Mouse (Mus musculus) forebrain, embryonic 15.5 days (tissue): ENCODE data around the gene Mucl3. TPM values are rescaled to one million over a fixed set of nuclear protein-coding genes. Genes with fewer than 3 reads are reported as not detected.
A peak's percentile ranks its signal among the peaks of the same experiment; 100 is the strongest.

ENCODE experiments used
- ATAC-seq: fragments of 200-750 bp; cut with Nextera tagmentation; replicated peaks from 2 replicates; pipeline ENCODE4 v1.8.0; 2017; ENCODE audit warnings: mild to moderate bottlenecking, moderate TSS enrichment, moderate library complexity
- H3K27ac ChIP-seq: fragments of 300-500 bp; sonication (generic); replicated peaks from 2 replicates; pipeline ENCODE4 v1.5.1; 2015; ENCODE audit warnings: mild to moderate bottlenecking, inconsistent platforms
- H3K27me3 ChIP-seq: fragments of 300-500 bp; sonication (generic); 2 replicates; pipeline ENCODE4 v1.6.1; 2015; ENCODE audit warnings: inconsistent platforms
- H3K36me3 ChIP-seq: fragments of 300-500 bp; sonication (generic); 2 replicates; pipeline ENCODE4 v1.6.1; 2015; ENCODE audit warnings: mild to moderate bottlenecking, inconsistent platforms
- H3K4me1 ChIP-seq: fragments of 300-500 bp; sonication (generic); 2 replicates; pipeline ENCODE4 v1.6.1; 2015; ENCODE audit warnings: inconsistent platforms
- H3K4me2 ChIP-seq: fragments of 300-500 bp; sonication (generic); replicated peaks from 2 replicates; pipeline ENCODE4 v1.6.1; 2015; ENCODE audit warnings: mild to moderate bottlenecking, inconsistent platforms
- H3K4me3 ChIP-seq: fragments of 300-500 bp; sonication (generic); 2 replicates; pipeline ENCODE4 v1.5.1; 2015; ENCODE audit warnings: mild to moderate bottlenecking, inconsistent platforms
- H3K9ac ChIP-seq: fragments of 300-500 bp; sonication (generic); replicated peaks from 2 replicates; pipeline ENCODE4 v1.6.1; 2015; ENCODE audit warnings: mild to moderate bottlenecking, inconsistent platforms
- H3K9me3 ChIP-seq: fragments of 300-500 bp; sonication (generic); 2 replicates; pipeline ENCODE4 v1.6.1; 2016; ENCODE audit warnings: inconsistent platforms
- WGBS: fragments of 180-500 bp; shearing (Covaris S2); methylation state at CpG from one replicate; pipeline ENCODE4 v1.1.7; 2015; ENCODE audit warnings: mixed read lengths; 5-methylcytosine and 5-hydroxymethylcytosine counted together
- polyA plus RNA-seq: library from polyadenylated mRNA; unstranded; fragments of >200 nt; fragmentation: Nextera tagmentation; extraction: Ambion mirVana; gene quantifications from 2 replicates; pipeline ENCODE4 v1.2.1, GENCODE M21; 2015

Gene Mucl3
- polyA plus RNA-seq, 1 experiment from 2014 or later = not detected

DNA sequence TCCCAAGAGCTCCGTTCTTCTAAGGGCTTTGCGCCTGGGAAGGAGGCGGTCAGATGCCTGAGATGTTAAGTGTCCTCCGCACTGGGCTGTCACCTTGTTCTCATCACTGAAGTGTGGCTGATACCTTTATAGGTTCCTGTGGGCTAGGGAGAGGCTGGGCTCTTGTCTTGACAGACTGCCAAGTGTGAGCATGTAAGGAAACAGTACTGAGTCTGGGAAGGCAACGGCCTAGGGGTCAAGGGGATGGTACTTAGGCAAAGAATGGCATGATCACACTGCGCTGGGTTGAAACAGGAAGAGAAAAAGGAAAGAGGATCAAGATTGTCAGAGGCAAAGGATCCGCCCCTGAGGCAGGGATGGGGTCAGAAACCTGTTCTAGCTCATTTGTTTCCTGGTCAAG is 17.0 kb downstream of the Mucl3 start, which contains the start of gene Gm9573:
TSS of gene Gm9573 (minus strand) at position 101 of the 400 bp plus-strand sequence.
- Histone ChIP-seq H3K4me1 (no peaks in the 10 kb centered on the region), H3K36me3 (no peaks in the 10 kb centered on the region), H3K27ac (no peak within 1 kb of the TSS), H3K4me3 (no peak within 1 kb of the TSS), H3K4me2 (no peak within 1 kb of the TSS), H3K9me3 (no peaks in the 10 kb centered on the region), H3K9ac (no peak within 1 kb of the TSS), H3K27me3 (no peaks in the 10 kb centered on the region)
- 91% methylated on average over 7 of the region's 7 CpGs for WGBS
- no peak for ATAC-seq

GRCm38 (mm10) chr17:35617127-35617526 is 26.4 kb downstream of the Mucl3 start:
- Histone ChIP-seq H3K36me3 (no peaks in the 10 kb centered on the region), H3K9ac (no peak overlapping the region), H3K27ac (no peak overlapping the region), H3K4me2 (no peak overlapping the region), H3K4me3 (no peak overlapping the region), H3K4me1 (no peaks in the 10 kb centered on the region), H3K9me3 (no peaks in the 10 kb centered on the region), H3K27me3 (no peaks in the 10 kb centered on the region)
- 86% methylated on average over 4 of the region's 4 CpGs for WGBS
- no peak for ATAC-seq

DNA sequence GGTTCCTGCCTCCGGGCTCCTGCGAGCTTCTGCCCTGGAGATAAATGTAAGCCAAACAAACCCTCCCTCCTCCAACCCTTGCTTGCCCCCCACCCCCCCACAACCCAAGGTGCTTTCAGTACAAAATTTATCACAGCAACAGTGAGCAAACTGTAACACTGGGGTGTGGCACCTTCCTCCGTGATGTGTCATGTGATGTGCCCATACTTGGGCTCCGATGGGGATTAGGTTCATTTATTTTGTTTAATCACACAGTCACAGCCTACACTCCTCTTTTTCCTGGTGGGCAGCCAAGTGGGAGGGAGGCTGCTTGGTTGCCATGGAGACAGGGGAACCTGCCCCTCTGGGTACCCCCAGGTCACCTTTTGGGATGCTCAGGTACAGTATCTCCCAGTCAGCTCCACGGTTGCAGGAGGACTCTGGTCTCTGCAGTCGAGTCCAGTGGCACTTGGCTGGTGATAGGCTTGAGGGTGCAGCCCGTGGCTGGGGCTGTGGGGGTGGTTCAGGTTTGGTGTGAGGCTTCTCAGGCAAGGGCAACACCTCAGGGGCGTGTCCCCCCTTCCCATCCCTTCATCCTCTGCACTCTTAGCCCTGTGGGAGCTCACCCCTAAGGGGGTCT is 41.6 kb downstream of the Mucl3 start:
- no peaks in the 10 kb centered on the region for H3K4me1 ChIP-seq

DNA sequence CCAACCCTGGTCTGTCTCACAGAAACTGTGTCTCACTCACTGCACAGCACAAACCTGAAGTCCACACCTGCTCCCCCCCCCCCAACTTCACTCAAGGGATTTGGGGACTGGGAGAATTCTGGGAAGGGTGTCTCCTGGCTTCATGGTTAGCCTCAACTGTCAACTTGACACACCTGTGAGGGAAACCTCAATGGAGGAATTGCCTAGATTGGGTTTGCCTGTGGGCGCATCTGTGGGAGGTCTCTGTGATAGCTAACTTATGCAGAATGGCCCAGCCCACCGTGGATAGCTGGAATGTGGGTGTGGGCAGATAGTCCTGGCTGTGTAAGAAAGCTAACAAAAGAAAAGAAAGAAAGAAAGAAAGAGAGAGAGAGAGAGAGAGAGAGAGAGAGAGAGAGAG is 42.2 kb downstream of the Mucl3 start, which contains the start of gene Sfta2:
TSS of gene Sfta2 (plus strand) at position 301 of the 400 bp plus-strand sequence.
- Histone ChIP-seq H3K4me3 (no peak within 1 kb of the TSS), H3K9ac (no peak within 1 kb of the TSS), H3K27me3 (no peaks in the 10 kb centered on the region), H3K4me1 (no peaks in the 10 kb centered on the region), H3K27ac (no peak within 1 kb of the TSS), H3K36me3 (no peaks in the 10 kb centered on the region), H3K4me2 (no peak within 1 kb of the TSS), H3K9me3 (no peaks in the 10 kb centered on the region)
- ATAC-seq = no peak
- WGBS = 59% methylated on average over 2 of the region's 2 CpGs

More for the DNA sequence above, 41.6 kb downstream of the Mucl3 start:
- no peak overlapping the region for H3K4me3 ChIP-seq
- H3K27ac ChIP-seq = no peak overlapping the region
- H3K36me3 ChIP-seq = no peaks in the 10 kb centered on the region
- H3K9ac ChIP-seq = no peak overlapping the region
- no peaks in the 10 kb centered on the region for H3K9me3 ChIP-seq
- no peak overlapping the region for H3K4me2 ChIP-seq
- no peak for ATAC-seq
- WGBS = 59% methylated on average over 8 of the region's 8 CpGs
- no peaks in the 10 kb centered on the region for H3K27me3 ChIP-seq

- Histone ChIP-seq H3K36me3 (no peaks in the 10 kb centered on the region), H3K4me1 (no peaks in the 10 kb centered on the region), H3K4me3 (no peak overlapping the region), H3K27ac (no peak overlapping the region), H3K27me3 (no peaks in the 10 kb centered on the region), H3K9me3 (no peaks in the 10 kb centered on the region), H3K9ac (no peak overlapping the region), H3K4me2 (no peak overlapping the region)
- no peak for ATAC-seq
- 91% methylated on average over 3 of the region's 3 CpGs for WGBS
Measured at GRCm38 (mm10) chr17:35597399-35597798, 46.1 kb downstream of the Mucl3 start.

DNA sequence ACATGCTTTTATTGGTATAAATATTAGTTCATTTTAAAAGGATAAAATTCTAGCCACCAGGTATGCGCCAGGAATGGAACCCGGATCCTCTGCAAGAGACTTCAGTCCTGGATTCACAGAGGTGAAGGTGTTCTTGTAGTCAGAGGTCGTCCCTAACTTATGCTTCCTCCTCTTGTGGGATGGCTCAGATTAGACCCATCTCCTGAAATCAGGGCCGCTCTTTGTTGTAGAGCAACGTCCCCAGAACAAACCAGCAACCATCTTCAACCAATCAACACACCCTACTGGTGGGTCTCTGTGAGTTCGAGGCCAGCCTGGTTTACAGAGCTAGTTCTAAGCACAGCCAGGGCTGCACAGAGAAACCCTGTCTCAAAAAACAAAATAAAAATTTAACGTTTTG is 49.0 kb downstream of the Mucl3 start:
- H3K4me3 ChIP-seq = no peak overlapping the region
- no peaks in the 10 kb centered on the region for H3K9me3 ChIP-seq
- ATAC-seq = no peak
- peaks cover 7% of the 10 kb centered on the region for H3K4me1 ChIP-seq
- H3K9ac ChIP-seq = no peak overlapping the region
- H3K36me3 ChIP-seq = no peaks in the 10 kb centered on the region
- H3K27me3 ChIP-seq = no peaks in the 10 kb centered on the region
- no peak overlapping the region for H3K4me2 ChIP-seq
- WGBS = 87% methylated on average over 7 of the region's 7 CpGs
- H3K27ac ChIP-seq = no peak overlapping the region

- WGBS = 40% methylated on average over 4 of the region's 4 CpGs
- H3K27me3 ChIP-seq = no peaks in the 10 kb centered on the region
- H3K9ac ChIP-seq = no peak overlapping the region
Measured at GRCm38 (mm10) chr17:35593786-35594185, 49.7 kb downstream of the Mucl3 start.

GRCm38 (mm10) chr17:35592131-35592530 is 51.4 kb downstream of the Mucl3 start:
- Histone ChIP-seq H3K9ac (no peak overlapping the region), H3K27ac (no peak overlapping the region), H3K4me1 (peaks cover 7% of the 10 kb centered on the region), H3K27me3 (no peaks in the 10 kb centered on the region), H3K4me2 (no peak overlapping the region), H3K36me3 (no peaks in the 10 kb centered on the region), H3K9me3 (no peaks in the 10 kb centered on the region), H3K4me3 (no peak overlapping the region)
- WGBS = 91% methylated on average over 9 of the region's 9 CpGs
- ATAC-seq = no peak

More at GRCm38 (mm10) chr17:35593786-35594185, 49.7 kb downstream of the Mucl3 start:
- H3K4me2 ChIP-seq = no peak overlapping the region
- H3K27ac ChIP-seq = no peak overlapping the region
- no peak for ATAC-seq
- H3K9me3 ChIP-seq = no peaks in the 10 kb centered on the region
- no peaks in the 10 kb centered on the region for H3K36me3 ChIP-seq
- H3K4me3 ChIP-seq = no peak overlapping the region
- H3K4me1 ChIP-seq = peaks cover 7% of the 10 kb centered on the region

- Histone ChIP-seq H3K4me3 (no peak overlapping the region), H3K9ac (no peak overlapping the region), H3K27me3 (no peaks in the 10 kb centered on the region), H3K4me2 (no peak overlapping the region), H3K27ac (no peak overlapping the region), H3K36me3 (no peaks in the 10 kb centered on the region), H3K4me1 (peaks cover 7% of the 10 kb centered on the region), H3K9me3 (no peaks in the 10 kb centered on the region)
- WGBS = 93% methylated on average over 15 of the region's 15 CpGs
- no peak for ATAC-seq
Measured at GRCm38 (mm10) chr17:35591731-35592130, 51.8 kb downstream of the Mucl3 start.

GRCm38 (mm10) chr17:35591219-35591578 is 52.3 kb downstream of the Mucl3 start:
- WGBS = 65% methylated on average over 7 of the region's 7 CpGs
- Histone ChIP-seq H3K4me1 (peaks cover 7% of the 10 kb centered on the region), H3K4me2 (no peak overlapping the region), H3K27ac (peak overlapping the region; percentile 51), H3K9ac (no peak overlapping the region), H3K9me3 (no peaks in the 10 kb centered on the region), H3K4me3 (no peak overlapping the region), H3K36me3 (no peaks in the 10 kb centered on the region), H3K27me3 (no peaks in the 10 kb centered on the region)
- ATAC-seq = no peak; the same call in 1 of the 2 replicates

GRCm38 (mm10) chr17:35590410-35591218 is 52.9 kb downstream of the Mucl3 start:
- Histone ChIP-seq H3K4me3 (no peak overlapping the region), H3K27me3 (no peaks in the 10 kb centered on the region), H3K4me1 (peaks cover 7% of the 10 kb centered on the region), H3K4me2 (no peak overlapping the region), H3K36me3 (no peaks in the 10 kb centered on the region), H3K9ac (no peak overlapping the region), H3K9me3 (no peaks in the 10 kb centered on the region), H3K27ac (peak overlapping the region; percentile 51)
- ATAC-seq = peak; percentile 77
- 60% methylated on average over 21 of the region's 21 CpGs for WGBS

DNA sequence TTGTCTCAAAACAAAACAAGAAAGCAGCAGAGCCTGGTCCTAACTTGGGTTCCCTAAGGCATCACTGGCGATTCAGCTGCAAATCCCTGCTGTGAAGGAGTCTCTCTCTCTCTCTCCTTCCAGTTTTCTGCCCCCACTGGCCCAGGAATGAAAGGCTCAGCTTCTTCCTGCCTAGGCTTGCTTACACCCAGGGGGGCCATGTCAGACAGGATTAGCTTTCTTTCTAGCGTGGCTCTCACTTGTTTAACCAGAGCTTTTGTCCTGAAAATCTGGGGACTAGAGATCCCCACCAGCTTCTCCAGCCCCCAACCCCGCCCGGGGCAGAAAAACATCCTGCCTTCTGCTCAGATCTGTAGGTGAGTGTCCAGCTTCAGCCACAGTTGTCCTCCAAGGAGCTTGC is 55.1 kb downstream of the Mucl3 start:
- H3K9ac ChIP-seq = no peak overlapping the region
- H3K27ac ChIP-seq = no peak overlapping the region
- H3K4me2 ChIP-seq = no peak overlapping the region
- no peaks in the 10 kb centered on the region for H3K36me3 ChIP-seq
- H3K4me3 ChIP-seq = no peak overlapping the region
- WGBS = 10% methylated on average over 4 of the region's 4 CpGs
- ATAC-seq = no peak
- peaks cover 11% of the 10 kb centered on the region for H3K4me1 ChIP-seq
- no peaks in the 10 kb centered on the region for H3K9me3 ChIP-seq
- no peaks in the 10 kb centered on the region for H3K27me3 ChIP-seq
